Mouse (Mus musculus) small intestine, adult 2 months (tissue): ENCODE results near the gene Thnsl2. TPM values are rescaled to one million over a fixed set of nuclear protein-coding genes. Genes with fewer than 3 reads are reported as not detected.

Source experiments
- H3K27ac ChIP-seq: fragments of 200-500 bp; 2 replicates; pipeline ENCODE4 v1.5.1; 2012; ENCODE audit warnings: low read depth, low read length, control low read depth, inconsistent platforms; ENCODE audit not compliant: insufficient read depth
- H3K27me3 ChIP-seq: fragments of 200-500 bp; 2 replicates; pipeline ENCODE4 v1.6.1; 2012; ENCODE audit warnings: mild to moderate bottlenecking, moderate library complexity, low read length, inconsistent platforms; ENCODE audit not compliant: control insufficient read depth, insufficient read depth
- H3K36me3 ChIP-seq: fragments of 200-500 bp; 2 replicates; pipeline ENCODE4 v1.6.1; 2012; ENCODE audit warnings: mild to moderate bottlenecking, low read length, control low read depth, inconsistent platforms; ENCODE audit not compliant: control insufficient read depth, insufficient read depth
- H3K4me1 ChIP-seq: fragments of 200-500 bp; 2 replicates; pipeline ENCODE4 v1.6.1; 2012; ENCODE audit warnings: low read length, inconsistent platforms, mixed read lengths; ENCODE audit not compliant: control insufficient read depth, insufficient read depth, insufficient read length
- H3K4me3 ChIP-seq: fragments of 200-500 bp; 2 replicates; pipeline ENCODE4 v1.5.1; 2012; ENCODE audit warnings: low read depth, mild to moderate bottlenecking, control low read depth, inconsistent platforms, low read length, moderate library complexity
- CTCF ChIP-seq: fragments of 200-500 bp; IDR thresholded peaks from 2 replicates; pipeline ENCODE4 v1.5.1; 2012; ENCODE audit warnings: low read depth, mild to moderate bottlenecking, control low read depth, inconsistent platforms, low read length, moderate library complexity, mixed read lengths; ENCODE audit not compliant: insufficient replicate concordance, insufficient read length; ENCODE audit errors: extremely low read depth
- POLR2A ChIP-seq: fragments of 200-500 bp; IDR thresholded peaks from 2 replicates; pipeline ENCODE4 v1.6.1; 2012; ENCODE audit warnings: low read depth, mild to moderate bottlenecking, control low read depth, inconsistent platforms, low read length, moderate library complexity
- WGBS: fragments of 180-500 bp; shearing (Covaris S2); methylation state at CpG from one replicate; pipeline ENCODE4 v1.1.7; 2018; 5-methylcytosine and 5-hydroxymethylcytosine counted together
- polyA plus RNA-seq: library from polyadenylated mRNA; depleted of rRNA; stranded (reverse); fragments of >200 nt; gene quantifications from 2 replicates; pipeline ENCODE4 v1.2.3, GENCODE M21; 2012; rRNA removed

Thnsl2 gene
- polyA plus RNA-seq = 10.0 and 23.1 TPM in 2 replicates

- Histone ChIP-seq H3K4me1 (peaks cover 28% of the 10 kb centered on the region), H3K4me3 (peak within 1 kb of the TSS; percentile 78), H3K27me3 (no peaks in the 10 kb centered on the region), H3K36me3 (no peaks in the 10 kb centered on the region), H3K27ac (peak within 1 kb of the TSS; percentile 99)
- peak; percentile 37 for TF ChIP-seq POLR2A
- peak; percentile 44; the same call in 1 of the 2 replicates for TF ChIP-seq CTCF
- 1% methylated on average over 32 of the region's 32 CpGs for WGBS
Measured at GRCm38 (mm10) chr6:71143894-71144455, at the start of gene Thnsl2. TSS of gene Thnsl2 (minus strand) at chr6:71144439.

DNA sequence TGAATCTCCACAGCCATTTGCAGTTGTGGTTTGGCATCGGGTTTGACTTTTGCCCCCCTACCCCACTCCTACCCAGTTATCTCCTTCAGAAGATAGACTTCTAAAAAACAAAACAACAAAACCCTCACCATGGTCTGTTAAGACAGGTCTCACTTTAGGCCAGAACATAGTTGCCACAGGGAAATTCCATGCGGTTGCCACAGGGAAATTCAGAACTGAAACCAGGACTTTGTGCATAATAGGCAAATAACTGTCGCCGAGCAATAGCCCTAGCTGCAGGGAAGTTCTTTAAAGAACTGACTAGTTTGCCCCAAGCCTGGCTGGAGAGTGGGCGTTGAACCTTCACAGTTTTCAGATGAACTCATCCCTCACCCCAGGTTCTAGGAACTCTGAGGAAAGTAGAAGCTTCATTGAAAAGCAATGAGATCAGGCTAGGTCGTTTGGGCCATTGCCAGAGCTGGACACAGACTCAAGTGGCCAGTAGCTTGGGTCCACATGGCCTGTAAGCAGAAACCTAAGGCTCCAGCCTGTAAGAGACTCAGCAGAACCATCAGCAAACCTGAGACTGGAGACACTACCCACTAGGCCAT, 49.0 kb upstream of the Thnsl2 start:
- Histone ChIP-seq H3K36me3 (no peaks in the 10 kb centered on the region), H3K4me1 (peaks cover 3% of the 10 kb centered on the region; the same call in 1 of the 2 replicates), H3K27ac (no peak overlapping the region), H3K27me3 (no peaks in the 10 kb centered on the region), H3K4me3 (no peak overlapping the region)
- no peak for TF ChIP-seq POLR2A
- no peak for TF ChIP-seq CTCF
- WGBS = 82% methylated on average over 6 of the region's 6 CpGs

- H3K4me3 ChIP-seq = no peak overlapping the region
- no peak for TF ChIP-seq POLR2A
- TF ChIP-seq CTCF = no peak
- no peak overlapping the region for H3K27ac ChIP-seq
- H3K36me3 ChIP-seq = no peaks in the 10 kb centered on the region
- WGBS = 93% methylated on average over 2 of the region's 2 CpGs
- peaks cover 4% of the 10 kb centered on the region; the same call in 1 of the 2 replicates for H3K4me1 ChIP-seq
- no peaks in the 10 kb centered on the region for H3K27me3 ChIP-seq
Measured at GRCm38 (mm10) chr6:71190501-71190900, 46.3 kb upstream of the Thnsl2 start.

DNA sequence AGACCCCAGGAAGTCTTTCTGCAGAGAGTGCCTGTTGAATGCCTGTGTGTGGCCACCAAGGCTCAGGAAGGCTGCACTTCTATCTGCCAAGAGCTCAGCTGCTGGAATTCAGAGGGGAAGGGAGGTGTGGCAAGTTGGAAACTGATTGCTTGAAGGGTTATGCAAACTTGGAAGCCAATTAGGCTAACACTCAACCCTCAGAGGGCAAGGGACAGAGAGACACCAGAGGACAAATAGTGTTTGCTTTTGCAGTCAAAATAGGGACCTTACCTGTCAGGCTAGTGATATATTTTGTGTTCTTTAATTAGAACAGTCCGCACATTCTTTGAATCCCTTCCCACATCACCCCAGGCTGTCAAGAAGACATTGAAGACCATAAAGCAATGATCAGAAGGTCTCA, 45.3 kb upstream of the Thnsl2 start:
- H3K27me3 ChIP-seq = no peaks in the 10 kb centered on the region
- no peaks in the 10 kb centered on the region for H3K36me3 ChIP-seq
- WGBS = 83% methylated on average over 1 of the region's 1 CpGs
- no peak overlapping the region for H3K4me3 ChIP-seq
- no peak overlapping the region for H3K27ac ChIP-seq
- no peak for TF ChIP-seq CTCF
- no peak for TF ChIP-seq POLR2A
- H3K4me1 ChIP-seq = peaks cover 6% of the 10 kb centered on the region; the same call in 1 of the 2 replicates

GRCm38 (mm10) chr6:71184941-71185604, 40.8 kb upstream of the Thnsl2 start:
- TF ChIP-seq CTCF = no peak
- no peak for TF ChIP-seq POLR2A
- Histone ChIP-seq H3K27me3 (no peaks in the 10 kb centered on the region), H3K4me1 (peaks cover 9% of the 10 kb centered on the region; the same call in 1 of the 2 replicates), H3K36me3 (no peaks in the 10 kb centered on the region), H3K27ac (peak overlapping the region; percentile 38; the same call in 1 of the 2 replicates), H3K4me3 (no peak overlapping the region)
- 24% methylated on average over 7 of the region's 7 CpGs for WGBS

DNA sequence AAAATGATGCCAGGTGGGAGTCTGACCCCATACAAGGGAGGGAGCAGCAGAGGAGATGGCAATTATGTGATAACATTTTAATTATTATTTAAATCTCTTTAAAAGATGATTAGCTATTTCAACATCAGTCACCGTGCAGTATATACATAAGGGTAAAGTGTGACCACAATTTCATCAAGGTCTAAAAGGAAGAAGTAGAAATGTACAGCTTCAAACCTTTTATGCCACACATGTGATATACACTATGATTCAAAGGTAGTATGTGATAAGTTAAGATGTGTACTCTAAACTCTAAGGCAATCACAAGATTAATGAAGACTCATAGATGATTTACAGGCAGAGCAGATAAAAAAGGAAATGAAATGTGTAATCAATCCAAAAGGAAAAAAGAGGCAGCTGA, 36.4 kb upstream of the Thnsl2 start:
- H3K36me3 ChIP-seq = no peaks in the 10 kb centered on the region
- H3K4me3 ChIP-seq = no peak overlapping the region
- 45% methylated on average over 1 of the region's 1 CpGs for WGBS
- H3K27me3 ChIP-seq = no peaks in the 10 kb centered on the region
- TF ChIP-seq CTCF (no peak), POLR2A (no peak)
- peaks cover 5% of the 10 kb centered on the region; the same call in 1 of the 2 replicates for H3K4me1 ChIP-seq
- peak overlapping the region; percentile 57 for H3K27ac ChIP-seq

GRCm38 (mm10) chr6:71172812-71173580, 28.8 kb upstream of the Thnsl2 start:
- 34% methylated on average over 10 of the region's 10 CpGs for WGBS
- no peaks in the 10 kb centered on the region for H3K27me3 ChIP-seq
- peak overlapping the region; percentile 58; the same call in 1 of the 2 replicates for H3K27ac ChIP-seq
- H3K4me3 ChIP-seq = no peak overlapping the region
- TF ChIP-seq POLR2A = no peak
- no peak for TF ChIP-seq CTCF
- peaks cover 4% of the 10 kb centered on the region; the same call in 1 of the 2 replicates for H3K4me1 ChIP-seq
- no peaks in the 10 kb centered on the region for H3K36me3 ChIP-seq
